In the genomic region with DNA sequence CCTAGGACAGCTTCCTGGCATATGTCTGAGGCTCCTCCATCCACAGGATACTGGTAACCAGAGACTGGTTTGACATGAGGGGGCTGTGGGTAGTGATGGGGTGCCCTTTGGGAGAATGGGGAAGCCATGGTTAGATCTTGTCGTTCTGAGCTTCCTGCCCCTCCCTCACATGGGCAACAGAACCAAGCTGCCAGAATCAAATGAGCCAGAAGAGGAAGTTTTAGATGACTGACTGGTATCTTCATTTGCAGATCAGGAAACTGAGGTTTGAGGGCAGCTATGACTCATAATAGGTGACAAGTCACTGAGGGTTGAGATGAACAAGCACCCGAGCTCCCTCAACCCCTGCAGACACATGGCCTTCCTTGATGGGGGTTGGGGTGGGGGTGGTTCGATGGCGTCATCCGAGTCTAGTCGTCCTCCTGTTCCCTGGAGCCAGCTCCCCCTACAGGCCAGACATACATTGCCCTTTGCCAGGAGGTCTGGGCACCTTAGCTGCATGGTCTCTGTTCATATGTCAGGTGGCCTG, we compare ENCODE assay signal across 8 mouse cellular contexts.
DNase-seq lines count a peak whose midpoint lies in the region; ATAC-seq and TF ChIP-seq lines count a peak whose summit lies in the region.

No protein-coding gene starts in this region.

- no peak overlapping the region for H3K27ac ChIP-seq in kidney, embryonic 14.5 days (ENCODE audit: low read depth, low read length)
- H3K27ac ChIP-seq in CH12.LX (ENCODE audit: insufficient read depth, low read depth): 0 out of 2 replicates have a peak overlapping the region, but pooled peaks have one; percentile 5
- H3K27ac ChIP-seq in brown adipose tissue, adult 24 weeks (replicated peaks; ENCODE audit: low read depth, low read length): 0 out of 2 replicates have a peak overlapping the region, but pooled peaks have one; percentile 27
- no peak overlapping the region for H3K27ac ChIP-seq in hindbrain, embryonic 12.5 days

- no peak overlapping the region for H3K9ac ChIP-seq in kidney, embryonic 14.5 days (ENCODE audit: low read depth, low read length)
- no peak overlapping the region for H3K9ac ChIP-seq in CH12.LX (ENCODE audit: insufficient read depth, low read depth)
- H3K9ac ChIP-seq in hindbrain, embryonic 12.5 days: no peak overlapping the region

- dilution Hi-C loops in CH12.LX (cut with MboI; ENCODE audit: extremely low pct_ligation_motif_present, extremely low pct_unique_long_range_greater_than_20kb, low sequenced_read_pairs): no loop called here

- TF ChIP-seq RAD21 in CH12.LX (IDR thresholded peaks at IDR 0.05; ENCODE audit: low read depth, low read length): peak; percentile 53

- H3K4me1 ChIP-seq in kidney, embryonic 14.5 days (ENCODE audit: control insufficient read depth, insufficient read depth, low read length): no peaks in the 10 kb centered on the region
- H3K4me1 ChIP-seq in CH12.LX (ENCODE audit: control insufficient read depth in 1 of 2, insufficient read depth in 2 of 2): peaks cover 28 to 46% of the 10 kb centered on the region in 2 experiments
- H3K4me1 ChIP-seq in brown adipose tissue, adult 24 weeks (ENCODE audit: control insufficient read depth, insufficient read depth, insufficient read length, low read length): no peaks in the 10 kb centered on the region
- peaks cover 17% of the 10 kb centered on the region; the same call in 1 of the 2 replicates for H3K4me1 ChIP-seq in hindbrain, embryonic 12.5 days

- no peak overlapping the region for H3K4me3 ChIP-seq in kidney, embryonic 14.5 days (ENCODE audit: low read length)
- no peak overlapping the region for H3K4me3 ChIP-seq in CH12.LX (replicated peaks in 1 of 3; ENCODE audit: low read depth in 2 of 3, low read length in 2 of 3, poor library complexity in 1 of 3)
- no peak overlapping the region for H3K4me3 ChIP-seq in brown adipose tissue, adult 24 weeks (ENCODE audit: insufficient read depth, low read depth, low read length)
- H3K4me3 ChIP-seq in hindbrain, embryonic 12.5 days: no peak overlapping the region

- peak; percentile 68 to 78 for TF ChIP-seq CTCF in CH12.LX (conservative IDR thresholded peaks at IDR 0.05 in 1 of 2, IDR thresholded peaks at IDR 0.05 in 1 of 2; ENCODE audit: low read depth in 2 of 2, low read length in 2 of 2)

- 45% methylated on average over 6 of the region's 6 CpGs for WGBS in kidney, embryonic 14.5 days
- WGBS in hindbrain, embryonic 12.5 days: 63% methylated on average over 6 of the region's 6 CpGs

- no peaks in the 10 kb centered on the region for H3K79me2 ChIP-seq in CH12.LX (replicated peaks; ENCODE audit: control insufficient read depth, extremely low read depth, insufficient read depth, poor library complexity, severe bottlenecking)

- H3K27me3 ChIP-seq in kidney, embryonic 14.5 days (ENCODE audit: control insufficient read depth, insufficient read depth, low read length): no peaks in the 10 kb centered on the region
- H3K27me3 ChIP-seq in CH12.LX (replicated peaks): peaks cover 14% of the 10 kb centered on the region
- H3K27me3 ChIP-seq in hindbrain, embryonic 12.5 days: no peaks in the 10 kb centered on the region

- no peaks in the 10 kb centered on the region for H3K9me3 ChIP-seq in kidney, embryonic 14.5 days (ENCODE audit: control insufficient read depth, low read length)
- peaks cover 7% of the 10 kb centered on the region for H3K9me3 ChIP-seq in CH12.LX (replicated peaks; ENCODE audit: low read length)
- no peaks in the 10 kb centered on the region for H3K9me3 ChIP-seq in hindbrain, embryonic 12.5 days (replicated peaks)

- no peak for ATAC-seq in kidney, embryonic 14.5 days (ENCODE audit: low FRiP score, low TSS enrichment)
- ATAC-seq in hindbrain, embryonic 12.5 days (ENCODE audit: low FRiP score): no peak

- TF ChIP-seq POLR2A in CH12.LX (IDR thresholded peaks at IDR 0.05; ENCODE audit: low read depth, low read length): no peak

- H3K4me2 ChIP-seq in kidney, embryonic 14.5 days (replicated peaks; ENCODE audit: low read depth, low read length): no peak overlapping the region
- H3K4me2 ChIP-seq in CH12.LX (ENCODE audit: insufficient read depth, low read depth, poor library complexity, severe bottlenecking): peak overlapping the region; percentile 54
- H3K4me2 ChIP-seq in hindbrain, embryonic 12.5 days (replicated peaks): no peak overlapping the region

- in situ Hi-C loops in CH12.LX (cut with MboI; ENCODE audit: low pct_ligation_motif_present, low pct_unique_long_range_greater_than_20kb, low sequenced_read_pairs): no loop called here

- DNase-seq in kidney, postnatal 36 days: peak; percentile 17 to 36
- DNase-seq in CH12.LX (ENCODE audit: extremely low read depth): peak; percentile 99
- peak; percentile 78 for DNase-seq in lung, postnatal 36 days
- peak; percentile 71 to 76 for DNase-seq in thymus, postnatal 10 days (ENCODE audit: low spot score in 2 of 2)
- no peak for DNase-seq in left cerebral cortex, adult 9 months (ENCODE audit: low spot score in 2 of 2)

- TF ChIP-seq EP300 in CH12.LX (IDR thresholded peaks at IDR 0.05; ENCODE audit: low read length): peak; percentile 95

- H3K36me3 ChIP-seq in kidney, embryonic 14.5 days (ENCODE audit: control insufficient read depth, insufficient read depth, low read length): no peaks in the 10 kb centered on the region
- H3K36me3 ChIP-seq in CH12.LX (replicated peaks in 1 of 2; ENCODE audit: control insufficient read depth in 1 of 2, insufficient read depth in 1 of 2, low read length in 1 of 2): no peaks in the 10 kb centered on the region
- no peaks in the 10 kb centered on the region for H3K36me3 ChIP-seq in hindbrain, embryonic 12.5 days

TF ChIP-seq in CH12.LX, 34 proteins besides CTCF, POLR2A, EP300 and RAD21:
- TF ChIP-seq E2F4 (IDR thresholded peaks at IDR 0.05; ENCODE audit: insufficient replicate concordance, low read depth, low read length) (no peak), POLR2AphosphoS2 (IDR thresholded peaks at IDR 0.05; ENCODE audit: low read depth, low read length) (no peak), NELFE (IDR thresholded peaks at IDR 0.05; ENCODE audit: low read depth, low read length) (no peak), MAZ (IDR thresholded peaks at IDR 0.05; ENCODE audit: low read depth, low read length) (peak; percentile 52; the same call in 1 of the 2 replicates), HCFC1 (IDR thresholded peaks at IDR 0.05; ENCODE audit: low read depth, low read length) (peak; percentile 46; the same call in 1 of the 2 replicates), CHD2 (IDR thresholded peaks at IDR 0.05; ENCODE audit: low read length) (peak; percentile 96), ETS1 (conservative IDR thresholded peaks at IDR 0.05; ENCODE audit: low read depth, low read length) (peak; percentile 97), MYC (IDR thresholded peaks at IDR 0.05; ENCODE audit: low read depth, low read length) (peak; percentile 98), SIN3A (IDR thresholded peaks at IDR 0.05; ENCODE audit: low read length) (peak; percentile 84), SMC3 (IDR thresholded peaks at IDR 0.05; ENCODE audit: low read depth, low read length) (peak; percentile 54), USF1 (IDR thresholded peaks at IDR 0.05; ENCODE audit: low read depth, low read length) (no peak), ZKSCAN1 (IDR thresholded peaks at IDR 0.05; ENCODE audit: borderline replicate concordance, low read depth, low read length) (no peak), RCOR1 (conservative IDR thresholded peaks at IDR 0.05; ENCODE audit: low read depth, low read length) (peak; percentile 64; the same call in 1 of the 2 replicates), GABPA (IDR thresholded peaks at IDR 0.05; ENCODE audit: insufficient replicate concordance, low read depth, low read length) (no peak), TCF12 (IDR thresholded peaks at IDR 0.05; ENCODE audit: low read depth, low read length) (peak; percentile 71; the same call in 1 of the 2 replicates), TBP (conservative IDR thresholded peaks at IDR 0.05; ENCODE audit: low read depth, low read length) (0 out of 2 replicates have a peak, but pooled peaks have one; percentile 41), ZC3H11A (IDR thresholded peaks at IDR 0.05; ENCODE audit: low read depth, low read length) (no peak), UBTF (IDR thresholded peaks at IDR 0.05; ENCODE audit: low read depth, low read length) (no peak), MAX (IDR thresholded peaks at IDR 0.05; ENCODE audit: low read length) (peak; percentile 94), IRF4 (IDR thresholded peaks at IDR 0.05; ENCODE audit: low read depth, low read length) (peak; percentile 92), ELF1 (IDR thresholded peaks at IDR 0.05; ENCODE audit: low read depth, low read length) (peak; percentile 65), PAX5 (IDR thresholded peaks at IDR 0.05; ENCODE audit: low read length) (no peak), CHD1 (IDR thresholded peaks at IDR 0.05; ENCODE audit: low read depth, low read length) (no peak), USF2 (conservative IDR thresholded peaks at IDR 0.05; ENCODE audit: low read depth, low read length) (no peak), NRF1 (IDR thresholded peaks at IDR 0.05; ENCODE audit: low read depth, low read length) (no peak), BHLHE40 (IDR thresholded peaks at IDR 0.05; ENCODE audit: low read depth, low read length) (peak; percentile 89), KAT2A (IDR thresholded peaks at IDR 0.05; ENCODE audit: insufficient replicate concordance, low read length) (no peak), JUN (IDR thresholded peaks at IDR 0.05; ENCODE audit: insufficient read depth, low read depth, low read length) (peak; percentile 95), MAFK (IDR thresholded peaks at IDR 0.05; ENCODE audit: insufficient replicate concordance, low read length) (peak; percentile 85), MEF2A (IDR thresholded peaks at IDR 0.05; ENCODE audit: borderline replicate concordance, low read depth, low read length) (peak; percentile 81; the same call in 1 of the 2 replicates), MXI1 (IDR thresholded peaks at IDR 0.05; ENCODE audit: low read depth, low read length) (peak; percentile 82; the same call in 1 of the 2 replicates), JUND (conservative IDR thresholded peaks at IDR 0.05; ENCODE audit: low read depth, low read length) (peak; percentile 94), ZMIZ1 (IDR thresholded peaks at IDR 0.05; ENCODE audit: low read depth, low read length) (0 out of 2 replicates have a peak, but pooled peaks have one; percentile 30), ZNF384 (IDR thresholded peaks at IDR 0.05; ENCODE audit: low read depth, low read length) (no peak)

Comparison
In these comparisons a context has a peak if more than half of its experiments do, and no peak if none do; other contexts are left out.
1. DNase-seq: peak in kidney, postnatal 36 days (2 of 2), CH12.LX (single experiment), lung, postnatal 36 days (single experiment) and thymus, postnatal 10 days (2 of 2); none in left cerebral cortex, adult 9 months (0 of 2).
2. H3K27ac ChIP-seq: peak in CH12.LX (single experiment) and brown adipose tissue, adult 24 weeks (single experiment); none in kidney, embryonic 14.5 days (single experiment) and hindbrain, embryonic 12.5 days (single experiment).